Mouse (Mus musculus): ENCODE measurements around the gene Hoxb8.

The Hoxb8 gene

GRCm38 (mm10) chr11:96286739-96287385 is 5.2 kb downstream of the Hoxb8 start:
- DNase-seq = no peak

- DNase-seq = no peak
Measured at GRCm38 (mm10) chr11:96287411-96287810, 5.7 kb downstream of the Hoxb8 start.

- no peak for DNase-seq
Measured at GRCm38 (mm10) chr11:96288455-96289221, 6.9 kb downstream of the Hoxb8 start.

- no peak for DNase-seq
Measured at GRCm38 (mm10) chr11:96289293-96289692, 7.6 kb downstream of the Hoxb8 start.

- no peak for DNase-seq
Measured at GRCm38 (mm10) chr11:96289837-96290236, 8.1 kb downstream of the Hoxb8 start.

GRCm38 (mm10) chr11:96290705-96291355 is 9.1 kb downstream of the Hoxb8 start:
- DNase-seq = no peak

GRCm38 (mm10) chr11:96291681-96292564 is 10.2 kb downstream of the Hoxb8 start, which contains the start of gene Hoxb6:
Hoxb6 (plus strand) TSS chr11:96292476.
- DNase-seq = no peak

GRCm38 (mm10) chr11:96292565-96293301 is 11.0 kb downstream of the Hoxb8 start:
- DNase-seq = no peak

GRCm38 (mm10) chr11:96293302-96293921 is 11.7 kb downstream of the Hoxb8 start:
- no peak for DNase-seq

GRCm38 (mm10) chr11:96294245-96295091 is 12.8 kb downstream of the Hoxb8 start:
- DNase-seq = no peak

- no peak for DNase-seq
Measured at GRCm38 (mm10) chr11:96295092-96295835, 13.6 kb downstream of the Hoxb8 start.

- DNase-seq = no peak
Measured at GRCm38 (mm10) chr11:96296997-96297396, 15.3 kb downstream of the Hoxb8 start.

GRCm38 (mm10) chr11:96297428-96297827 is 15.7 kb downstream of the Hoxb8 start:
- DNase-seq = no peak

- DNase-seq = no peak
Measured at GRCm38 (mm10) chr11:96297968-96298635, 16.4 kb downstream of the Hoxb8 start.

- DNase-seq = no peak
Measured at GRCm38 (mm10) chr11:96298895-96299667, 17.4 kb downstream of the Hoxb8 start.

GRCm38 (mm10) chr11:96299781-96300180 is 18.1 kb downstream of the Hoxb8 start:
- DNase-seq = no peak

- no peak for DNase-seq
Measured at GRCm38 (mm10) chr11:96300354-96301063, 18.8 kb downstream of the Hoxb8 start.

- DNase-seq = no peak
Measured at GRCm38 (mm10) chr11:96301064-96301431, 19.3 kb downstream of the Hoxb8 start.

Measured in right cerebral cortex, postnatal 25 days (tissue).